Mouse (Mus musculus) liver, adult 2 months (tissue): Measurements from ENCODE around the gene Dynll1. TPM values are rescaled to one million over a fixed set of nuclear protein-coding genes. Genes with fewer than 3 reads are reported as not detected.

Experiments used
- DNase-seq: peaks from one replicate; pipeline ENCODE4 v3.0.0-alpha.2; 2011; ENCODE audit warnings: low read depth, low spot score; ENCODE audit errors: extremely low read depth
- H3K27ac ChIP-seq: fragments of 200-500 bp; replicated peaks from 2 replicates; pipeline ENCODE4 v1.5.1; 2012; ENCODE audit warnings: low read depth, mild to moderate bottlenecking, control low read depth, inconsistent platforms, low read length; ENCODE audit not compliant: insufficient read depth
- H3K27me3 ChIP-seq: fragments of 200-500 bp; 2 replicates; pipeline ENCODE4 v1.6.1; 2012; ENCODE audit warnings: mild to moderate bottlenecking, moderate library complexity, low read length, inconsistent platforms; ENCODE audit not compliant: control insufficient read depth, insufficient read depth
- H3K36me3 ChIP-seq: fragments of 200-500 bp; 2 replicates; pipeline ENCODE4 v1.6.1; 2012; ENCODE audit warnings: low read length, inconsistent platforms; ENCODE audit not compliant: control insufficient read depth, insufficient read depth
- H3K4me1 ChIP-seq: fragments of 200-500 bp; 2 replicates; pipeline ENCODE4 v1.6.1; 2011; ENCODE audit warnings: low read length; ENCODE audit not compliant: control insufficient read depth, insufficient read depth
- H3K4me3 ChIP-seq: fragments of 200-500 bp; 2 replicates; pipeline ENCODE4 v1.5.1; 2011; ENCODE audit warnings: low read depth, mild to moderate bottlenecking, control low read depth, low read length, moderate library complexity; ENCODE audit not compliant: insufficient read depth
- H3K79me2 ChIP-seq: fragments of 200-500 bp; 2 replicates; pipeline ENCODE4 v1.6.1; 2012; ENCODE audit warnings: inconsistent platforms, mild to moderate bottlenecking, low read length, moderate library complexity; ENCODE audit not compliant: control insufficient read depth, insufficient read depth
- H3K9ac ChIP-seq: fragments of 200-500 bp; 2 replicates; pipeline ENCODE4 v1.6.1; 2012; ENCODE audit warnings: low read depth, mild to moderate bottlenecking, control low read depth, inconsistent platforms, low read length
- CTCF ChIP-seq: fragments of 200-500 bp; IDR thresholded peaks from 2 replicates; pipeline ENCODE4 v1.5.1; 2011; ENCODE audit warnings: low read depth, low read length, control low read depth
- POLR2A ChIP-seq: fragments of 200-500 bp; IDR thresholded peaks from 2 replicates; pipeline ENCODE4 v1.6.1; 2011; ENCODE audit warnings: low read length, control low read depth; ENCODE audit not compliant: insufficient read depth; ENCODE audit errors: extremely low read depth
- WGBS: fragments of 180-500 bp; shearing (Covaris S2); methylation state at CpG from one replicate; pipeline ENCODE4 v1.1.7; 2018; 5-methylcytosine and 5-hydroxymethylcytosine counted together
- polyA plus RNA-seq: library from polyadenylated mRNA; depleted of rRNA; stranded (reverse); fragments of >200 nt; gene quantifications from 2 replicates; pipeline ENCODE4 v1.2.3, GENCODE M21; 2012; rRNA removed
- total RNA-seq: library from RNA; depleted of rRNA; stranded (reverse); fragments of >200 nt; gene quantifications from 2 replicates; pipeline ENCODE4 v1.2.3, GENCODE M21; 2014; rRNA removed

The Dynll1 gene
- total RNA-seq: 13.1 and 24.1 TPM in 2 replicates
- polyA plus RNA-seq: 24.3 and 25.8 TPM in 2 replicates

- Histone ChIP-seq H3K36me3 (peaks cover 11% of the 10 kb centered on the region), H3K27me3 (no peaks in the 10 kb centered on the region), H3K4me3 (peak within 1 kb of the TSS; percentile 72), H3K9ac (peak within 1 kb of the TSS; percentile 77), H3K4me1 (peaks cover 9% of the 10 kb centered on the region; the same call in 1 of the 2 replicates), H3K27ac (peak within 1 kb of the TSS; percentile 24), H3K79me2 (no peaks in the 10 kb centered on the region; the same call in 1 of the 2 replicates)
- peak; percentile 76 for DNase-seq
- 1% methylated on average over 64 of the region's 66 CpGs for WGBS
- TF ChIP-seq CTCF (no peak), POLR2A (peak; percentile 87)
These were observed at the start of gene Dynll1 for GRCm38 (mm10) chr5:115300792-115301614. Gene Dynll1, minus strand, starts transcription at chr5:115300999.

GRCm38 (mm10) chr5:115349225-115349555, 48.4 kb upstream of the Dynll1 start:
- Histone ChIP-seq H3K27ac (peak overlapping the region; percentile 71), H3K9ac (peak overlapping the region; percentile 66), H3K36me3 (peaks cover 15% of the 10 kb centered on the region; the same call in 1 of the 2 replicates), H3K4me3 (peak overlapping the region; percentile 62), H3K4me1 (peaks cover 6% of the 10 kb centered on the region; the same call in 1 of the 2 replicates), H3K27me3 (no peaks in the 10 kb centered on the region), H3K79me2 (peaks cover 17% of the 10 kb centered on the region; the same call in 1 of the 2 replicates)
- no peak for TF ChIP-seq CTCF
- no peak for TF ChIP-seq POLR2A
- under 1% methylated on average over 18 of the region's 18 CpGs for WGBS
- no peak for DNase-seq

GRCm38 (mm10) chr5:115348546-115349224, 47.9 kb upstream of the Dynll1 start, which contains the start of gene Cox6a1:
Gene Cox6a1, minus strand, starts transcription at chr5:115348981.
- peak; percentile 66; the same call in 1 of the 2 replicates for TF ChIP-seq POLR2A
- TF ChIP-seq CTCF: peak; percentile 1; the same call in 1 of the 2 replicates
- DNase-seq: peak; percentile 87
- Histone ChIP-seq H3K27me3 (no peaks in the 10 kb centered on the region), H3K79me2 (peaks cover 17% of the 10 kb centered on the region; the same call in 1 of the 2 replicates), H3K9ac (peak within 1 kb of the TSS; percentile 90), H3K27ac (peak within 1 kb of the TSS; percentile 71), H3K36me3 (peaks cover 19% of the 10 kb centered on the region; the same call in 1 of the 2 replicates), H3K4me3 (peak within 1 kb of the TSS; percentile 86), H3K4me1 (peaks cover 6% of the 10 kb centered on the region; the same call in 1 of the 2 replicates)
- under 1% methylated on average over 73 of the region's 74 CpGs for WGBS

GRCm38 (mm10) chr5:115347564-115347963, 46.8 kb upstream of the Dynll1 start:
- Histone ChIP-seq H3K4me3 (peak overlapping the region; percentile 23), H3K79me2 (peaks cover 17% of the 10 kb centered on the region; the same call in 1 of the 2 replicates), H3K4me1 (peaks cover 6% of the 10 kb centered on the region; the same call in 1 of the 2 replicates), H3K36me3 (peaks cover 24% of the 10 kb centered on the region; the same call in 1 of the 2 replicates), H3K27ac (no peak overlapping the region), H3K27me3 (no peaks in the 10 kb centered on the region), H3K9ac (peak overlapping the region; percentile 6; the same call in 1 of the 2 replicates)
- TF ChIP-seq POLR2A: no peak
- peak; percentile 85 for TF ChIP-seq CTCF
- DNase-seq: peak; percentile 67
- under 1% methylated on average over 5 of the region's 5 CpGs for WGBS

- peak overlapping the region; percentile 68 for H3K9ac ChIP-seq
- no peaks in the 10 kb centered on the region for H3K27me3 ChIP-seq
- H3K4me1 ChIP-seq: peaks cover 9% of the 10 kb centered on the region
- H3K79me2 ChIP-seq: peaks cover 9% of the 10 kb centered on the region; the same call in 1 of the 2 replicates
- H3K4me3 ChIP-seq: peak overlapping the region; percentile 80
- WGBS: 6% methylated on average over 36 of the region's 36 CpGs
- DNase-seq: no peak
- H3K27ac ChIP-seq: 0 out of 2 replicates have a peak overlapping the region, but pooled peaks have one; percentile 10
- TF ChIP-seq CTCF (no peak), POLR2A (no peak)
- peaks cover 24% of the 10 kb centered on the region; the same call in 1 of the 2 replicates for H3K36me3 ChIP-seq
These were observed 40.7 kb upstream of the Dynll1 start for GRCm38 (mm10) chr5:115341314-115342165.
